Mouse (Mus musculus): Measurements from ENCODE around the gene Ssr3. TPM values are rescaled to one million over a fixed set of nuclear protein-coding genes. Genes with fewer than 3 reads are reported as not detected.

Gene Ssr3
- total and polyA plus RNA-seq, 3 experiments = 64.8 to 120 (median 111) TPM

DNA sequence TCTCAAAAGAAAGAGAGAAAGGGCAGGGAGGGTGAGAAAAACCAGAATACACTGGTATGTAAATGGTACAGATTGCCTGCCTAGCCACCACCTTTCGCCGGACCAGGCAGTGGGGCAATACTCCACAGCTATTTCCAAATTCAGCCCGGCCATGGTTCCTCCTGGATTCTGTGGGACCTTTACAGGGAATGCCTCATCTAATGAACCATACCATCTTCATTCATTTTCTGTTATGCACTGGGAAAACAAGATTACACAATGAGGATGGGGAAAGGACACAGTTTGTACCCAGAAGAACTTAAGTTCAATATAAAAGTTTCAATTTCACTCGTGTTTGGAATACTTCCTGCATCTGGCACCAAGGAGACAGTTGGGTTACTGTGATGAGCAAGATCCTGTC lies 19.9 kb downstream of the Ssr3 start:
- H3K79me2 ChIP-seq (replicated peaks; ENCODE audit: control insufficient read depth, insufficient read depth, low read length) = no peaks in the 10 kb centered on the region
- no peak overlapping the region for H3K4me3 ChIP-seq
- no peaks in the 10 kb centered on the region for H3K27me3 ChIP-seq (ENCODE audit: control insufficient read depth, insufficient read depth, low read length)
- H3K4me1 ChIP-seq (ENCODE audit: control insufficient read depth, insufficient read depth, low read length) = peaks cover 2% of the 10 kb centered on the region; the same call in 1 of the 2 replicates
- H3K27ac ChIP-seq = no peak overlapping the region
- no peak for TF ChIP-seq CTCF (IDR thresholded peaks at IDR 0.05)
- TF ChIP-seq EP300 (IDR thresholded peaks at IDR 0.05; ENCODE audit: insufficient read depth, low read depth, low read length) = no peak
- TF ChIP-seq POLR2A (IDR thresholded peaks at IDR 0.05; ENCODE audit: insufficient read depth, low read depth, low read length) = no peak
- no peak overlapping the region for H3K9ac ChIP-seq (ENCODE audit: low read depth, low read length)
- no peak for DNase-seq
- H3K36me3 ChIP-seq (ENCODE audit: control insufficient read depth, insufficient read depth, low read length) = no peaks in the 10 kb centered on the region; the same call in 1 of the 2 replicates
- intact Hi-C loops (cut with DNase I) = no loop called here
- 76% methylated on average over 4 of the region's 4 CpGs for WGBS

DNA sequence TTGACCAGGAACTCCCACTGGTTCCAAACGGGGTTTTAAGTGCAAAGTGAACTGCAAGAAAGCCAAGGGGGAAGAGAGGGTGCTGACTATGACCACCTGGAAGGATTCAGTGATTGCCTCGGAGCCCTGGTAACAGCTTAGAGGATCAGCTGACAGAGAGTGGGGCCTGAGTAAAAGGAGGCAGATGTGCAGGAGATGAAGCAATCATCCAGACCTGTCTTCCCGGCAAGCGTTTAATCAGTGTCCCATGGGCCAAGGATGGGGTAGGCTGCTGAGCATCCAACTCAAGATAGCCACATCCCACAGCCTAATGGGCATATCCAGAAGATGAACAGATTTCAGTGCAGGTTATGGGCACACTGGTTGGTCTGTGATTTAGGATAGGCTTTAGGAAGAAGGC lies 24.5 kb downstream of the Ssr3 start:
- Histone ChIP-seq H3K4me3 (no peak overlapping the region), H3K36me3 (ENCODE audit: control insufficient read depth, insufficient read depth, low read length) (no peaks in the 10 kb centered on the region), H3K27me3 (ENCODE audit: control insufficient read depth, insufficient read depth, low read length) (no peaks in the 10 kb centered on the region), H3K27ac (no peak overlapping the region), H3K79me2 (replicated peaks; ENCODE audit: control insufficient read depth, insufficient read depth, low read length) (no peaks in the 10 kb centered on the region), H3K4me1 (ENCODE audit: control insufficient read depth, insufficient read depth, low read length) (peaks cover 3% of the 10 kb centered on the region), H3K9ac (ENCODE audit: low read depth, low read length) (no peak overlapping the region)
- 73% methylated on average over 4 of the region's 4 CpGs for WGBS
- no peak for DNase-seq
- intact Hi-C loops (cut with DNase I) = no loop called here
- TF ChIP-seq POLR2A (IDR thresholded peaks at IDR 0.05; ENCODE audit: insufficient read depth, low read depth, low read length) = no peak
- TF ChIP-seq CTCF (IDR thresholded peaks at IDR 0.05) = no peak
- no peak for TF ChIP-seq EP300 (IDR thresholded peaks at IDR 0.05; ENCODE audit: insufficient read depth, low read depth, low read length)

DNA sequence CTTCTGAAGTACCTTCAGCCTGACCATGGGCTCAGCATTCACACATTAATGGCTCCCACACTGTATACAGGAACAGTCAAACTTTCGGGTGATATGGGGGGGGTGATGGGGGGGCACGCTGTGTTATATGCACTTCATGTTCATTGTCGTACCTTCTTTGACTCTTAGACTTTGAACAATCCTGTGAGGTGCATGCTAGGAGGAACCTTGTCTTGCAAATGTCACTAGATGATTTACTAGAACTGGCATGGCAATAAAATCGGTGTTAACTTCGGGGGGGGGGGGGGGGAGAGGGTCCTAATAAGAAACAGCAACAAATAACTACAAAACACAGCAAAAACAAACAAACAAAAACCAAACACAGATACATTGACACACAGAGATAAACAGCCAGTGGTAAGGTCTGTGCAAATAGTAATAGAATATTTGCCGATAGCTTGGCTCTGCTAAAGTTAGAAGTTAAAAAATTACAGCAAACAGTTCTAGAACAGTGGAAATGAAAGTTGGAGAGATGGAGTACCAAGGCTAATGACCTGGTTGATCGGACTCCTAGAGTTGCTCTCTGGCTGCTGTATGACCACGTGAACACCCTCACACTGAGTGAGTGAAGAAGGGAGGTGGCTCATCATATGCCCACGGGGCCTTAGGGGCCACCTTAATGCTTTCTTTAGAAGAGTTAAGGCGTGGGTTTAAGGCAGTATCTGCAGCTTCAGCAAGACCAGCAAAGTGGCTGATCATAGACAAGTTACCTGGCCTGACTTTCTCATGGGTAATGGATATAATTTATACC lies 26.3 kb downstream of the Ssr3 start:
- no peaks in the 10 kb centered on the region for H3K27me3 ChIP-seq (ENCODE audit: control insufficient read depth, insufficient read depth, low read length)
- intact Hi-C loops (cut with DNase I) = no loop called here
- H3K36me3 ChIP-seq (ENCODE audit: control insufficient read depth, insufficient read depth, low read length) = no peaks in the 10 kb centered on the region
- H3K4me1 ChIP-seq (ENCODE audit: control insufficient read depth, insufficient read depth, low read length) = peaks cover 3% of the 10 kb centered on the region
- TF ChIP-seq EP300 (IDR thresholded peaks at IDR 0.05; ENCODE audit: insufficient read depth, low read depth, low read length) (no peak), CTCF (IDR thresholded peaks at IDR 0.05) (no peak), POLR2A (IDR thresholded peaks at IDR 0.05; ENCODE audit: insufficient read depth, low read depth, low read length) (no peak)
- H3K79me2 ChIP-seq (replicated peaks; ENCODE audit: control insufficient read depth, insufficient read depth, low read length) = no peaks in the 10 kb centered on the region
- no peak for DNase-seq
- H3K4me3 ChIP-seq = no peak overlapping the region
- H3K9ac ChIP-seq (ENCODE audit: low read depth, low read length) = no peak overlapping the region
- H3K27ac ChIP-seq = no peak overlapping the region
- 94% methylated on average over 10 of the region's 10 CpGs for WGBS

GRCm38 (mm10) chr3:65365184-65365583 lies 27.2 kb downstream of the Ssr3 start:
- Histone ChIP-seq H3K4me1 (ENCODE audit: control insufficient read depth, insufficient read depth, low read length) (peaks cover 6% of the 10 kb centered on the region), H3K27me3 (ENCODE audit: control insufficient read depth, insufficient read depth, low read length) (no peaks in the 10 kb centered on the region), H3K9ac (ENCODE audit: low read depth, low read length) (no peak overlapping the region), H3K27ac (no peak overlapping the region), H3K79me2 (replicated peaks; ENCODE audit: control insufficient read depth, insufficient read depth, low read length) (no peaks in the 10 kb centered on the region), H3K36me3 (ENCODE audit: control insufficient read depth, insufficient read depth, low read length) (no peaks in the 10 kb centered on the region), H3K4me3 (no peak overlapping the region)
- TF ChIP-seq POLR2A (IDR thresholded peaks at IDR 0.05; ENCODE audit: insufficient read depth, low read depth, low read length) = no peak
- no peak for TF ChIP-seq CTCF (IDR thresholded peaks at IDR 0.05)
- no peak for TF ChIP-seq EP300 (IDR thresholded peaks at IDR 0.05; ENCODE audit: insufficient read depth, low read depth, low read length)
- DNase-seq = no peak
- intact Hi-C loops (cut with DNase I) = no loop called here
- WGBS = 70% methylated on average over 6 of the region's 6 CpGs

- H3K4me3 ChIP-seq = no peak overlapping the region
- H3K9ac ChIP-seq (ENCODE audit: low read depth, low read length) = no peak overlapping the region
- H3K27me3 ChIP-seq (ENCODE audit: control insufficient read depth, insufficient read depth, low read length) = no peaks in the 10 kb centered on the region
- TF ChIP-seq CTCF (IDR thresholded peaks at IDR 0.05) (0 out of 2 replicates have a peak, but pooled peaks have one; percentile 3), POLR2A (IDR thresholded peaks at IDR 0.05; ENCODE audit: insufficient read depth, low read depth, low read length) (no peak)
- H3K36me3 ChIP-seq (ENCODE audit: control insufficient read depth, insufficient read depth, low read length) = no peaks in the 10 kb centered on the region
- H3K4me1 ChIP-seq (ENCODE audit: control insufficient read depth, insufficient read depth, low read length) = peaks cover 6% of the 10 kb centered on the region
- 42% methylated on average over 1 of the region's 1 CpGs for WGBS
- H3K79me2 ChIP-seq (replicated peaks; ENCODE audit: control insufficient read depth, insufficient read depth, low read length) = no peaks in the 10 kb centered on the region
- H3K27ac ChIP-seq = no peak overlapping the region
- DNase-seq = peak; percentile 49 to 66
- intact Hi-C loops (cut with DNase I) = no loop called here
Measured at GRCm38 (mm10) chr3:65363438-65363837, 29.0 kb downstream of the Ssr3 start.

GRCm38 (mm10) chr3:65360163-65360969 lies 32.1 kb downstream of the Ssr3 start:
- peak overlapping the region; percentile 22; the same call in 1 of the 2 replicates for H3K4me3 ChIP-seq
- H3K79me2 ChIP-seq (replicated peaks; ENCODE audit: control insufficient read depth, insufficient read depth, low read length) = no peaks in the 10 kb centered on the region
- TF ChIP-seq POLR2A (IDR thresholded peaks at IDR 0.05; ENCODE audit: insufficient read depth, low read depth, low read length) (no peak), CTCF (IDR thresholded peaks at IDR 0.05) (no peak), EP300 (IDR thresholded peaks at IDR 0.05; ENCODE audit: insufficient read depth, low read depth, low read length) (no peak)
- no peaks in the 10 kb centered on the region for H3K36me3 ChIP-seq (ENCODE audit: control insufficient read depth, insufficient read depth, low read length)
- intact Hi-C loops (cut with DNase I) = no loop called here
- no peak for DNase-seq
- 17% methylated on average over 8 of the region's 8 CpGs for WGBS
- H3K27me3 ChIP-seq (ENCODE audit: control insufficient read depth, insufficient read depth, low read length) = no peaks in the 10 kb centered on the region
- H3K9ac ChIP-seq (ENCODE audit: low read depth, low read length) = no peak overlapping the region
- H3K4me1 ChIP-seq (ENCODE audit: control insufficient read depth, insufficient read depth, low read length) = peaks cover 6% of the 10 kb centered on the region
- H3K27ac ChIP-seq = peak overlapping the region; percentile 33
